Mouse (Mus musculus): ENCODE results near the gene Cyfip1. TPM values are rescaled to one million over a fixed set of nuclear protein-coding genes. Genes with fewer than 3 reads are reported as not detected.

Cyfip1 gene
- polyA plus RNA-seq, 1 experiment from 2014 or later: 39.2 TPM

DNA sequence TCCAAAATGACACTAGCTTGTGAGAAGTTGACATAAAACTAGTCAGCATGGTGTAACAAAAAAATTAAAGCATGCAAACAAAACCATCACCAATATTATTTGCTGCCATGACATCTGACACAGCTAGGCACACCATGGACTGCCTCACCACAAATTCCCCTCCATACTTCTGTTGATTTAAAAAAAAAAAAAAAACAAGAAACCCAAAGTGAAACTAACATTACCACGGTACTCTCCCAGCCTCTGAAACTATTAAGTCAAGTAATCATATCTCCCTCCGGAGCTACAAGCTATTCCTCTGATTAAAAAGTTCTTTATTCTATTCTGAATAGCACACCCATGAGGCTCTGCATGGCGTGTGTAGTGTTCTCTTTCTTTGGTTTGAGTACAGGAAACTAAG lies 115.6 kb downstream of the Cyfip1 start:
- no peak overlapping the region for H3K27ac ChIP-seq (ENCODE audit: low read depth, low read length)
- WGBS: 89% methylated on average over 3 of the region's 3 CpGs
- no peak overlapping the region for H3K9ac ChIP-seq (replicated peaks; ENCODE audit: low read depth, low read length)
- no peaks in the 10 kb centered on the region for H3K9me3 ChIP-seq (ENCODE audit: control insufficient read depth, low read length)
- H3K36me3 ChIP-seq (ENCODE audit: control insufficient read depth, insufficient read depth, low read length): no peaks in the 10 kb centered on the region
- H3K4me3 ChIP-seq (ENCODE audit: low read depth, low read length): no peak overlapping the region
- H3K4me1 ChIP-seq (ENCODE audit: control insufficient read depth, insufficient read depth, low read length): peaks cover 7% of the 10 kb centered on the region; the same call in 1 of the 2 replicates
- no peak overlapping the region for H3K4me2 ChIP-seq (ENCODE audit: low read depth, low read length)
- H3K27me3 ChIP-seq (ENCODE audit: control insufficient read depth, insufficient read depth, low read length): no peaks in the 10 kb centered on the region
- no peak for ATAC-seq (ENCODE audit: low read depth)

DNA sequence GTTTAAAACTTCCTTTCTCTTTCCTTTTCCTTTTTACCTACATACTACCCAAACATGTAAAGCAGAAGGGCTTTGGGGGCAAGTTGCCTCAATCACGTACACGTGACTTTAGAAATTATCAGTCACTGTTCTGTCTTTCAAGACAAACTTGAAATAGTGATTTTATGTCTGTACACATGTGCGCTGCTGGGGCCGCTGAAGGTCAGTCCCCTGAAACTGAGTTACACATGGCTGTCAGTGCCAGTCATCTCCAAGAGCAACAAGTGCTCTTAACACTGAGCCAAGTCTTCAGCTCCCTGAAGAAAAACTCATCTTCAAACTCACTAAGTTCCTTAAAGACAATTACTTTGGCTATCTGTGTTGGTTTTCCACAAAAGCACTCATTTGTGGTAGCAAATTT lies 116.4 kb downstream of the Cyfip1 start:
- ATAC-seq (ENCODE audit: low read depth): no peak
- Histone ChIP-seq H3K4me1 (ENCODE audit: control insufficient read depth, insufficient read depth, low read length) (peaks cover 7% of the 10 kb centered on the region; the same call in 1 of the 2 replicates), H3K4me2 (ENCODE audit: low read depth, low read length) (no peak overlapping the region), H3K9me3 (ENCODE audit: control insufficient read depth, low read length) (no peaks in the 10 kb centered on the region), H3K4me3 (ENCODE audit: low read depth, low read length) (no peak overlapping the region), H3K9ac (replicated peaks; ENCODE audit: low read depth, low read length) (no peak overlapping the region), H3K27me3 (ENCODE audit: control insufficient read depth, insufficient read depth, low read length) (no peaks in the 10 kb centered on the region), H3K27ac (ENCODE audit: low read depth, low read length) (no peak overlapping the region), H3K36me3 (ENCODE audit: control insufficient read depth, insufficient read depth, low read length) (no peaks in the 10 kb centered on the region)
- 96% methylated on average over 4 of the region's 4 CpGs for WGBS

DNA sequence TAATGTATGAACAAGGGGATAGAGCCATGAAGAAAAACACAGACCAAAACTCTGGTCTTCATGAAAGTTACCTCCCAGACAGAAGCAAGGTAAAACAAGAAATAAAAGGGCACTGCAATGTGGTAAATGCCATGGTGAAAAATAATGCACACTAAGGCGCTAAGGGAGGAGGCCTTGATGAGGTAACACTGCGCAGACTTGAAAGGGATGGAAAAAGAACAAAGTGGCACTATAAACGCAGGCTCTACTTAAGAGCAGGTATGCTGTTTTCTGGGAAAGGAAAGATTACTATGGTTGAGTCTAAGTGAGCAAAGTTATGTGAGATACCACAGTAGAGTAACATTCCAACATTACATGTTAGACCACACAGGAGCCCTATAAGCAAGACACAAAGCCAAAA lies 118.3 kb downstream of the Cyfip1 start:
- WGBS: 99% methylated on average over 3 of the region's 3 CpGs
- Histone ChIP-seq H3K27ac (ENCODE audit: low read depth, low read length) (no peak overlapping the region), H3K4me3 (ENCODE audit: low read depth, low read length) (no peak overlapping the region), H3K36me3 (ENCODE audit: control insufficient read depth, insufficient read depth, low read length) (no peaks in the 10 kb centered on the region), H3K4me2 (ENCODE audit: low read depth, low read length) (no peak overlapping the region), H3K9me3 (ENCODE audit: control insufficient read depth, low read length) (no peaks in the 10 kb centered on the region; the same call in 1 of the 2 replicates), H3K9ac (replicated peaks; ENCODE audit: low read depth, low read length) (no peak overlapping the region), H3K4me1 (ENCODE audit: control insufficient read depth, insufficient read depth, low read length) (peaks cover 10% of the 10 kb centered on the region; the same call in 1 of the 2 replicates), H3K27me3 (ENCODE audit: control insufficient read depth, insufficient read depth, low read length) (no peaks in the 10 kb centered on the region)
- ATAC-seq (ENCODE audit: low read depth): no peak

DNA sequence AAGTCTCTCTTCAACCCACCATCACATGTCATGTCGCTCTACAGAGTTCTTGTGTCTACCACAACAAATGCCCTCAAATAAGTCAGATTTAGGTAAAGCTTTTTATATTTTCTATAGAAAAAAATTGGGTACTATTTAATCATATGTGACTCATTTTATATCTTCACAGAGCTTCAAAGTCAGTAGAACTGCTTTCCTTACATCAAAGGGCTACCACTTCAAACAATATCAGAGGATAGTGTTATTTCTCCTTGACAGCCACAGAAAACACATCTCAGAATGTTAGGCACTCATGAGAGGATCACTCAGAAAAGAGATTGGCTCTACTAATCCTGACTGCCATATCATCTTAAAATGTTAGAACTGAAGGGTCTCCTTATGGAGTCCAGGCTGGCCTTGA lies 119.0 kb downstream of the Cyfip1 start:
- H3K9me3 ChIP-seq (ENCODE audit: control insufficient read depth, low read length): no peaks in the 10 kb centered on the region; the same call in 1 of the 2 replicates
- no peak overlapping the region for H3K27ac ChIP-seq (ENCODE audit: low read depth, low read length)
- H3K27me3 ChIP-seq (ENCODE audit: control insufficient read depth, insufficient read depth, low read length): no peaks in the 10 kb centered on the region
- no peak overlapping the region for H3K9ac ChIP-seq (replicated peaks; ENCODE audit: low read depth, low read length)
- ATAC-seq (ENCODE audit: low read depth): no peak
- H3K4me3 ChIP-seq (ENCODE audit: low read depth, low read length): no peak overlapping the region
- no peak overlapping the region for H3K4me2 ChIP-seq (ENCODE audit: low read depth, low read length)
- H3K4me1 ChIP-seq (ENCODE audit: control insufficient read depth, insufficient read depth, low read length): peaks cover 10% of the 10 kb centered on the region; the same call in 1 of the 2 replicates
- WGBS: 100% methylated on average over 1 of the region's 1 CpGs
- no peaks in the 10 kb centered on the region for H3K36me3 ChIP-seq (ENCODE audit: control insufficient read depth, insufficient read depth, low read length)

DNA sequence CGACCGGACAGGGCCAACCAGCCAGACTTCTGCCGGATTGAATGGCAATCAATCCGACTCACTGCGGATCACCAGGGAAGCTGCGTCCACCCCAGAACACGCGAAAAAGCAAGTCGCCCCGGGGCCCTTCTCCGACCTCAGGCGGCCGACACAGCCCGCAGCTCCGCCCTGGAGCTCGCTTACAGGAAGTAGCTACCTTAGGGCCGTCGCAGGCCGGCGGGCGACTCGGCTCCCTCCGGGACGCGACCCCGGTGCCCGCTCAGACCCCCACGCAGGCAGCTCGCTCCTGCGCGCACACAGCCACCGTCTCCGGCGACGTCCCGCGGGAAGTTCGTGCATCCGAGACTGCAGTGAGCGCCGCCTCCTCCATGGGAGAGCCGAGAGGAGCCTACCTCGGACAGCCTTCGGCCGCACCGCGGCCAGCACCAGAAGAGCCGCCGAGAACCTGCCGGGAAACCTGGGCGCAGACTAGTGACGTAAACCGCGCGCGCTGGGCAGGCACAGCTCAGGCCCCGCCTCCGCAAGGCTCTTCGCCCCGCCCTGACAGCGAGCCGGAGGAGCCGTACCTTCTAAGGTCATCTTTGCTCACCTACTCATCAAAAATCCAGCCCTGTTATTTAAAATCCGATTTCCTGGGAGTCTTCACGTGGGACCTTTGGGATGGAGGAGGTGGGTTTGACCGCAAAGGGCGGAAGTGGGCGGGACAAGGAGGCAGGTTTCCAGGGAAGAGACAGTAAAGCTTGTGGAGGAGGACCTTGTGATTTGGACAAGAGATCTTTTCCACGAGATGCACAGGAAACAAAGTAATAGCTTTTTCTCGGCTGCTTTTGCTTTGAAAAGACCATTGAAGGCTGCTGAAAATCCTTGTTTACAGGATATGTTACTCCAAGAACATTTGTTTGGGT lies 120.7 kb downstream of the Cyfip1 start, which contains the start of gene Nipa2:
TSS of gene Nipa2 (minus strand) at position 473 of the 905 bp plus-strand sequence.
- peak within 1 kb of the TSS; percentile 94 for H3K9ac ChIP-seq (replicated peaks; ENCODE audit: low read depth, low read length)
- peak; percentile 98 for ATAC-seq (ENCODE audit: low read depth)
- H3K27me3 ChIP-seq (ENCODE audit: control insufficient read depth, insufficient read depth, low read length): no peaks in the 10 kb centered on the region
- peaks cover 10% of the 10 kb centered on the region; the same call in 1 of the 2 replicates for H3K4me1 ChIP-seq (ENCODE audit: control insufficient read depth, insufficient read depth, low read length)
- peak within 1 kb of the TSS; percentile 87 for H3K27ac ChIP-seq (ENCODE audit: low read depth, low read length)
- no peaks in the 10 kb centered on the region for H3K36me3 ChIP-seq (ENCODE audit: control insufficient read depth, insufficient read depth, low read length)
- no peaks in the 10 kb centered on the region; the same call in 1 of the 2 replicates for H3K9me3 ChIP-seq (ENCODE audit: control insufficient read depth, low read length)
- WGBS: under 1% methylated on average over 70 of the region's 70 CpGs
- peak within 1 kb of the TSS; percentile 98 for H3K4me3 ChIP-seq (ENCODE audit: low read depth, low read length)
- H3K4me2 ChIP-seq (ENCODE audit: low read depth, low read length): peak within 1 kb of the TSS; percentile 62

DNA sequence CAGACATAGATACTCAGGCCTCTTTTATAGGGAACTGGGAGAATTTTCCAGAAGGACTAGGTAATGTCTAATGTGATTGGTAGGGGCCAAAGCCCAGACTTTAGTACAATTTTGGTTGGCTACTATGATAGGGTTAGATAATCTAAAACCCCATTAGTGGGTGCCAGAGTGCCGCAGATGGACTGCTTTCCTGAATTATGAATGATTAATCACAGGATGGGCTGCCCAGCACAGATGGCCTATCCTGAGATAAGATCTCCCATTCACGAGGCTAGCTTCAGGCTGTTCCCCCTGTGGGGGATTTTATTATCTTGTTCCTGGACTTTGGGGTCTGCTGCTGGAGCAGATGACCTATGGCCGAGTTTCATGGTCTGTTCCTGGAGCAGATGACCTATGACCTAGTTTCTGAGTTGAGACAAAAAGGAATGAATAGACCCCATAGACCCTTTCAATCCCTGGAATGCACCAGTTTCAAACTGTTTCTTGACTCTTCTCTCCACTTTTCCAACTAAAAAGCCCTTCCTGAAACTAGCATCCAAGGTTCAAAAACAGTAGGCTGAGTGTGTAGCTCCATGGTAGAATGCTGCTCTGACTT lies 125.4 kb downstream of the Cyfip1 start:
- peaks cover 3% of the 10 kb centered on the region; the same call in 1 of the 2 replicates for H3K4me1 ChIP-seq (ENCODE audit: control insufficient read depth, insufficient read depth, low read length)
- 28% methylated on average over 3 of the region's 3 CpGs for WGBS
- no peak overlapping the region for H3K9ac ChIP-seq (replicated peaks; ENCODE audit: low read depth, low read length)
- ATAC-seq (ENCODE audit: low read depth): no peak
- no peaks in the 10 kb centered on the region for H3K36me3 ChIP-seq (ENCODE audit: control insufficient read depth, insufficient read depth, low read length)
- H3K4me2 ChIP-seq (ENCODE audit: low read depth, low read length): no peak overlapping the region
- no peak overlapping the region for H3K27ac ChIP-seq (ENCODE audit: low read depth, low read length)
- H3K4me3 ChIP-seq (ENCODE audit: low read depth, low read length): no peak overlapping the region
- no peaks in the 10 kb centered on the region; the same call in 1 of the 2 replicates for H3K9me3 ChIP-seq (ENCODE audit: control insufficient read depth, low read length)
- H3K27me3 ChIP-seq (ENCODE audit: control insufficient read depth, insufficient read depth, low read length): no peaks in the 10 kb centered on the region

DNA sequence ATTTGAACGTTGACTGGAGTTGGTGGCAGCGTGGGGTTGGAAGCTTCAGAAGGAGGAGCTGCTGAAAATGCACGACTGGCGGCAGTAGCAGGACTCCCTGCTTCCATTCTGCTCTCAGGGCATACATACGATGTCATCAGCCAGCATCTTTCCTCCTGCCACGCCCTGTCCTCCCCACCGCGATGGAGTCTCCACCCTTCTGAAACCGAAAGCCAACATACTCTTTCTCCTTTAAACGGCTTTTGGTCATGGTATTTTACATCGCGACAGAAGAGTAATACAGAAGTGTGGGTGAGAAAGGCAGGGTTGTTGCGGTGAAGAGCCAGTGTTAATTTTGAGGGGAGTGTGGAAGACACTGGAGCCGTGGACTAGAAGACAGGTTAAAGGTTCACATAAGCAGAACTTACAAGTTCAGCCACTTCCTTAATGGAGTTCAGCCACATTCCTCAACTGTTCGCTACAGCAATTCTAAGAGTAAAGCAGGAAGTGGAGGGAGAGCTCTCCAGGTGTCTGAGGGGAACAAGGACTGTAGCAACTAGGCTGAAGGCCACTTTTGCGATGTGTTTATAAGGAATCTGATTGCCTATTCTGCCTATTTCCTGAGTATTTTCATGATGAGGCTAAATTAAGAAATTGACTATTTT lies 126.8 kb downstream of the Cyfip1 start:
- Histone ChIP-seq H3K4me3 (ENCODE audit: low read depth, low read length) (no peak overlapping the region), H3K9me3 (ENCODE audit: control insufficient read depth, low read length) (no peaks in the 10 kb centered on the region; the same call in 1 of the 2 replicates), H3K27ac (ENCODE audit: low read depth, low read length) (no peak overlapping the region; the same call in 1 of the 2 replicates), H3K9ac (replicated peaks; ENCODE audit: low read depth, low read length) (0 out of 2 replicates have a peak overlapping the region, but pooled peaks have one; percentile 4), H3K4me2 (ENCODE audit: low read depth, low read length) (peak overlapping the region; percentile 30; the same call in 1 of the 2 replicates), H3K36me3 (ENCODE audit: control insufficient read depth, insufficient read depth, low read length) (no peaks in the 10 kb centered on the region), H3K4me1 (ENCODE audit: control insufficient read depth, insufficient read depth, low read length) (no peaks in the 10 kb centered on the region; the same call in 1 of the 2 replicates), H3K27me3 (ENCODE audit: control insufficient read depth, insufficient read depth, low read length) (no peaks in the 10 kb centered on the region)
- 45% methylated on average over 16 of the region's 16 CpGs for WGBS
- ATAC-seq (ENCODE audit: low read depth): no peak

DNA sequence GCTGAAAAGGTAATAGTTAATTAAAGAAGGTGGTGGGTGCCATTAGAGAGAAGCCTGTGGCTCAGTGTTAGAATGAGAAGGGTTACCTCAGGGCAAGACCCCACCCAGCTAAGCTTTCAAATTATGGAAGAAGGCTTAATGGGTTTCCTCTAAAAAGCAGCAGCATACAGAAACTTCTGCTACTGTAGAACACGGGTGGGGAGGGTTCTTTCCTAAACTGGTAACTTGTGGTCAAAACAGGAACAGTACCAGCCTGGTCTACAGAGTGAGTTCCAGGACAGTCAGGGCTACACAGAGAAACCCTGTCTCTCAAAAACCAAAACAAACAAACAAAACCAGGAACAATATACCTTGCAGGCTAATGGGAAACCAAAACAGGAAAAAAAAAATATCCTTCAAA lies 127.9 kb downstream of the Cyfip1 start:
- H3K36me3 ChIP-seq (ENCODE audit: control insufficient read depth, insufficient read depth, low read length): no peaks in the 10 kb centered on the region
- H3K4me1 ChIP-seq (ENCODE audit: control insufficient read depth, insufficient read depth, low read length): no peaks in the 10 kb centered on the region
- H3K9me3 ChIP-seq (ENCODE audit: control insufficient read depth, low read length): no peaks in the 10 kb centered on the region; the same call in 1 of the 2 replicates
- no peak overlapping the region for H3K9ac ChIP-seq (replicated peaks; ENCODE audit: low read depth, low read length)
- H3K27ac ChIP-seq (ENCODE audit: low read depth, low read length): no peak overlapping the region
- no peak for ATAC-seq (ENCODE audit: low read depth)
- H3K4me3 ChIP-seq (ENCODE audit: low read depth, low read length): no peak overlapping the region
- H3K27me3 ChIP-seq (ENCODE audit: control insufficient read depth, insufficient read depth, low read length): no peaks in the 10 kb centered on the region
- 67% methylated on average over 1 of the region's 1 CpGs for WGBS
- H3K4me2 ChIP-seq (ENCODE audit: low read depth, low read length): no peak overlapping the region

Data from neural tube, embryonic 14.5 days (tissue).